In genomic region chr16:50736151-50737047, GRCm38 (mm10) we compare ENCODE assay signal across 8 mouse cellular contexts.
A peak's percentile ranks its signal among the peaks of the same experiment; 100 is the strongest.
DNase-seq lines count a peak whose midpoint lies in the region; ATAC-seq and TF ChIP-seq lines count a peak whose summit lies in the region.

No protein-coding gene starts in this region.

- H3K4me3 ChIP-seq in embryonic facial prominence, embryonic 13.5 days, result peak overlapping the region; percentile 48
- peak overlapping the region; percentile 33 for H3K4me3 ChIP-seq in kidney, adult 2 months (ENCODE audit: insufficient read depth, low read depth, low read length)
- H3K4me3 ChIP-seq in limb, embryonic 12.5 days (replicated peaks), result peak overlapping the region; percentile 43
- peak overlapping the region; percentile 41 for H3K4me3 ChIP-seq in midbrain, embryonic 15.5 days
- H3K4me3 ChIP-seq in spleen, adult 2 months (ENCODE audit: extremely low read depth, insufficient read depth, insufficient read length), result peak overlapping the region; percentile 54

- DNase-seq in 3134 (ENCODE audit: extremely low read depth, insufficient read length, low spot score), result peak; percentile 57
- DNase-seq in adrenal gland, postnatal 36 days, result peak; percentile 93 to 94
- DNase-seq in heart, adult 18-20 months, result peak; percentile 93 to 96
- peak; percentile 94 for DNase-seq in kidney, adult 2 months
- DNase-seq in spleen, adult 2 months (ENCODE audit: low read depth in 1 of 2, low spot score in 2 of 2), result peak; percentile 86

- peak; percentile 12 for TF ChIP-seq POLR2A in kidney, adult 2 months (IDR thresholded peaks at IDR 0.05; ENCODE audit: low read depth, low read length)
- peak; percentile 15; the same call in 1 of the 2 replicates for TF ChIP-seq POLR2A in spleen, adult 2 months (IDR thresholded peaks at IDR 0.05; ENCODE audit: low read depth, low read length)

- no peaks in the 10 kb centered on the region for H3K27me3 ChIP-seq in embryonic facial prominence, embryonic 13.5 days
- H3K27me3 ChIP-seq in kidney, adult 2 months (replicated peaks; ENCODE audit: control insufficient read depth, insufficient read depth, low read length), result no peaks in the 10 kb centered on the region
- H3K27me3 ChIP-seq in limb, embryonic 12.5 days, result 0 out of 2 replicates have a peak, but pooled peaks cover 3% of the 10 kb centered on the region
- peaks cover 10% of the 10 kb centered on the region; the same call in 1 of the 2 replicates for H3K27me3 ChIP-seq in midbrain, embryonic 15.5 days (replicated peaks)
- no peaks in the 10 kb centered on the region; the same call in 1 of the 2 replicates for H3K27me3 ChIP-seq in spleen, adult 2 months (ENCODE audit: control insufficient read depth, insufficient read depth, low read length)

- H3K4me1 ChIP-seq in embryonic facial prominence, embryonic 13.5 days, result peaks cover 4% of the 10 kb centered on the region
- H3K4me1 ChIP-seq in kidney, adult 2 months (ENCODE audit: control insufficient read depth, insufficient read depth, low read length), result 0 out of 2 replicates have a peak, but pooled peaks cover 5% of the 10 kb centered on the region
- H3K4me1 ChIP-seq in limb, embryonic 12.5 days (replicated peaks), result peaks cover 6% of the 10 kb centered on the region; the same call in 1 of the 2 replicates
- H3K4me1 ChIP-seq in midbrain, embryonic 15.5 days, result peaks cover 7% of the 10 kb centered on the region
- H3K4me1 ChIP-seq in spleen, adult 2 months (ENCODE audit: control insufficient read depth, insufficient read depth, insufficient read length), result no peaks in the 10 kb centered on the region; the same call in 1 of the 2 replicates

- TF ChIP-seq CTCF in kidney, adult 2 months (conservative IDR thresholded peaks at IDR 0.05; ENCODE audit: insufficient read depth, insufficient read length, low read depth, low read length), result peak; percentile 100
- peak; percentile 97; the same call in 1 of the 2 replicates for TF ChIP-seq CTCF in spleen, adult 2 months (IDR thresholded peaks at IDR 0.05; ENCODE audit: extremely low read depth, insufficient read depth, insufficient read length, insufficient replicate concordance)

- H3K27ac ChIP-seq in embryonic facial prominence, embryonic 13.5 days, result peak overlapping the region; percentile 56; the same call in 1 of the 2 replicates
- peak overlapping the region; percentile 19; the same call in 1 of the 2 replicates for H3K27ac ChIP-seq in kidney, adult 2 months (ENCODE audit: insufficient read depth, low read depth, low read length)
- H3K27ac ChIP-seq in limb, embryonic 12.5 days, result no peak overlapping the region
- H3K27ac ChIP-seq in midbrain, embryonic 15.5 days, result no peak overlapping the region
- H3K27ac ChIP-seq in spleen, adult 2 months (ENCODE audit: insufficient read depth, low read length), result peak overlapping the region; percentile 36

- no peaks in the 10 kb centered on the region for H3K9me3 ChIP-seq in embryonic facial prominence, embryonic 13.5 days
- H3K9me3 ChIP-seq in limb, embryonic 12.5 days, result no peaks in the 10 kb centered on the region
- no peaks in the 10 kb centered on the region for H3K9me3 ChIP-seq in midbrain, embryonic 15.5 days

- 9% methylated on average over 21 of the region's 21 CpGs for WGBS in embryonic facial prominence, embryonic 13.5 days
- WGBS in kidney, adult 2 months, result 6% methylated on average over 21 of the region's 21 CpGs
- WGBS in limb, embryonic 12.5 days, result 8% methylated on average over 21 of the region's 21 CpGs
- 9% methylated on average over 21 of the region's 21 CpGs for WGBS in midbrain, embryonic 15.5 days
- 10% methylated on average over 21 of the region's 21 CpGs for WGBS in spleen, adult 2 months

- H3K4me2 ChIP-seq in embryonic facial prominence, embryonic 13.5 days, result peak overlapping the region; percentile 77
- H3K4me2 ChIP-seq in limb, embryonic 12.5 days, result peak overlapping the region; percentile 66
- peak overlapping the region; percentile 52 for H3K4me2 ChIP-seq in midbrain, embryonic 15.5 days

- H3K36me3 ChIP-seq in embryonic facial prominence, embryonic 13.5 days, result no peaks in the 10 kb centered on the region
- no peaks in the 10 kb centered on the region for H3K36me3 ChIP-seq in kidney, adult 2 months (ENCODE audit: control insufficient read depth, insufficient read depth, low read length)
- H3K36me3 ChIP-seq in limb, embryonic 12.5 days, result no peaks in the 10 kb centered on the region
- no peaks in the 10 kb centered on the region for H3K36me3 ChIP-seq in midbrain, embryonic 15.5 days (replicated peaks)
- no peaks in the 10 kb centered on the region for H3K36me3 ChIP-seq in spleen, adult 2 months (ENCODE audit: control insufficient read depth, insufficient read depth, low read length)

- peak; percentile 85 for ATAC-seq in embryonic facial prominence, embryonic 13.5 days (ENCODE audit: insufficient number of reproducible peaks, insufficient read depth, low FRiP score, low TSS enrichment, low read depth)
- ATAC-seq in limb, embryonic 12.5 days (ENCODE audit: insufficient number of reproducible peaks, insufficient read depth, low FRiP score, low TSS enrichment, low read depth), result peak; percentile 81
- ATAC-seq in midbrain, embryonic 15.5 days (replicated peaks), result peak; percentile 87

- peak overlapping the region; percentile 72 for H3K9ac ChIP-seq in embryonic facial prominence, embryonic 13.5 days
- H3K9ac ChIP-seq in limb, embryonic 12.5 days (replicated peaks), result peak overlapping the region; percentile 56
- peak overlapping the region; percentile 17; the same call in 1 of the 2 replicates for H3K9ac ChIP-seq in midbrain, embryonic 15.5 days

Comparison
In these comparisons a context has a peak if more than half of its experiments do, and no peak if none do; other contexts are left out.
1. H3K27ac ChIP-seq: peak in embryonic facial prominence, embryonic 13.5 days (single experiment), kidney, adult 2 months (single experiment) and spleen, adult 2 months (single experiment); none in limb, embryonic 12.5 days (single experiment) and midbrain, embryonic 15.5 days (single experiment).
2. H3K9ac ChIP-seq: peak in every context shown above with its lines; median percentile 72 in embryonic facial prominence, embryonic 13.5 days; 56 in limb, embryonic 12.5 days; 17 in midbrain, embryonic 15.5 days.
3. Peak in every context shown above with its lines, with median percentiles within 50 percentile points of each other: DNase-seq, ATAC-seq, H3K4me2 ChIP-seq and H3K4me3 ChIP-seq.